Mouse (Mus musculus) E14TG2a.4 (cell line): ENCODE measurements around the gene Ttc7b.

ENCODE experiments used
- CTCF ChIP-seq: conservative IDR thresholded peaks from 2 replicates; pipeline ENCODE4 v1.5.1; 2014; ENCODE audit warnings: low read length
- NANOG ChIP-seq: IDR thresholded peaks from 2 replicates; pipeline ENCODE4 v1.6.1; 2014; ENCODE audit warnings: borderline replicate concordance, low read length, mixed read lengths
- POU5F1 ChIP-seq: IDR thresholded peaks from 2 replicates; pipeline ENCODE4 v1.6.1; 2014; ENCODE audit warnings: low read length, borderline replicate concordance

- TF ChIP-seq CTCF (peak; percentile 36), NANOG (no peak), POU5F1 (no peak)
Observed at GRCm38 (mm10) chr12:100294457-100294856, 226.2 kb downstream of the Ttc7b start.
